10 mouse cellular contexts compared by ENCODE assay signal in the genomic region with DNA sequence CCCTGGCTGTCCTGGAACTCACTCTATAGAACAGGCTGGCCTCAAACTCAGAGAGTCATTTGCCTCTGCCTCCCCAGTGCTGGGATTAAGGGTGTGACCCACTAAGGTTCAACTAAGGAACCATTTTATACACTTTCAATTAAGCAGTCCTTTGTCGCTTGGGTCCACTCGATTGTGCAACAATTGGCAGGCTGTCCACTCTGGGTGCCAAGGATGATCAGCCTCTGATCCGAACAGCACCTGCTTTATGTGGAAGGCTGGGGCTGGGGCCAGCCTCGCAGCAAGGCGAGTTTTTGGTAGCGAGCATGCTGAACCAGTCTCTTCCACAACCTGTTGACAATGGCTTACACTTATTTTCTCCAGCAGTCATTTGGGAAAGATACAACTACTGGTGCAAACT. TPM values are rescaled to one million over a fixed set of nuclear protein-coding genes. Genes with fewer than 3 reads are reported as not detected.
DNase-seq lines count a peak whose midpoint lies in the region; ATAC-seq lines count a peak whose summit lies in the region.
"Had no signal": no experiment of that assay in that cellular context is flagged by ENCODE, and none has a peak within 500 bp of the region (broad histone marks: within the 10 kb centered on the region; RNA-seq: fewer than 3 reads in every experiment).

No protein-coding gene starts in this region.

- H3K27me3 ChIP-seq in hindbrain, embryonic 15.5 days: no peaks in the 10 kb centered on the region
- no peaks in the 10 kb centered on the region for H3K27me3 ChIP-seq in hindbrain, embryonic 12.5 days
- H3K27me3 ChIP-seq in lung, embryonic 16.5 days (ENCODE audit: control insufficient read depth, insufficient read depth, low read depth, low read length): no peaks in the 10 kb centered on the region
- no peaks in the 10 kb centered on the region for H3K27me3 ChIP-seq in forebrain, embryonic 14.5 days (replicated peaks; ENCODE audit: control insufficient read depth, insufficient read depth, low read length)
- H3K27me3 ChIP-seq: forebrain, embryonic 15.5 days had no signal

- H3K9ac ChIP-seq in hindbrain, embryonic 15.5 days: no peak overlapping the region
- H3K9ac ChIP-seq in hindbrain, embryonic 12.5 days: no peak overlapping the region
- no peak overlapping the region for H3K9ac ChIP-seq in lung, embryonic 16.5 days (ENCODE audit: low read length)
- H3K9ac ChIP-seq in forebrain, embryonic 14.5 days (ENCODE audit: low read length): no peak overlapping the region
- H3K9ac ChIP-seq: forebrain, embryonic 15.5 days had no signal

- H3K4me1 ChIP-seq in hindbrain, embryonic 15.5 days (replicated peaks): 0 out of 2 replicates have a peak, but pooled peaks cover 8% of the 10 kb centered on the region
- peaks cover 4% of the 10 kb centered on the region; the same call in 1 of the 2 replicates for H3K4me1 ChIP-seq in hindbrain, embryonic 12.5 days
- peaks cover 54% of the 10 kb centered on the region for H3K4me1 ChIP-seq in lung, embryonic 16.5 days (replicated peaks; ENCODE audit: control insufficient read depth, insufficient read depth, low read length)
- H3K4me1 ChIP-seq in forebrain, embryonic 14.5 days (ENCODE audit: control insufficient read depth, insufficient read depth, low read length): 0 out of 2 replicates have a peak, but pooled peaks cover 2% of the 10 kb centered on the region

- H3K9me3 ChIP-seq in hindbrain, embryonic 15.5 days: no peaks in the 10 kb centered on the region
- no peaks in the 10 kb centered on the region for H3K9me3 ChIP-seq in hindbrain, embryonic 12.5 days (replicated peaks)
- H3K9me3 ChIP-seq in lung, embryonic 16.5 days (ENCODE audit: control insufficient read depth, low read length): no peaks in the 10 kb centered on the region
- H3K9me3 ChIP-seq in forebrain, embryonic 14.5 days (replicated peaks; ENCODE audit: control insufficient read depth, low read length): no peaks in the 10 kb centered on the region
- H3K9me3 ChIP-seq: forebrain, embryonic 15.5 days; G1E had no signal

- H3K36me3 ChIP-seq in hindbrain, embryonic 15.5 days: no peaks in the 10 kb centered on the region
- H3K36me3 ChIP-seq in hindbrain, embryonic 12.5 days: no peaks in the 10 kb centered on the region
- no peaks in the 10 kb centered on the region for H3K36me3 ChIP-seq in lung, embryonic 16.5 days (ENCODE audit: control insufficient read depth, insufficient read depth, low read length)
- H3K36me3 ChIP-seq in forebrain, embryonic 14.5 days (ENCODE audit: control insufficient read depth, insufficient read depth, low read length): no peaks in the 10 kb centered on the region
- H3K36me3 ChIP-seq: forebrain, embryonic 15.5 days had no signal

- 0 out of 2 replicates have a peak, but pooled peaks have one; percentile 21 for ATAC-seq in hindbrain, embryonic 15.5 days (ENCODE audit: low FRiP score, low read depth)
- no peak for ATAC-seq in hindbrain, embryonic 12.5 days (ENCODE audit: low FRiP score)
- ATAC-seq in lung, embryonic 16.5 days (ENCODE audit: low read depth): no peak
- ATAC-seq in forebrain, embryonic 14.5 days: no peak
- ATAC-seq: forebrain, embryonic 15.5 days had no signal

- 63% methylated on average over 6 of the region's 6 CpGs for WGBS in hindbrain, embryonic 15.5 days
- 84% methylated on average over 6 of the region's 6 CpGs for WGBS in hindbrain, embryonic 12.5 days
- WGBS in lung, embryonic 16.5 days: 68% methylated on average over 6 of the region's 6 CpGs
- WGBS in forebrain, embryonic 14.5 days: 39% methylated on average over 6 of the region's 6 CpGs

- no peak overlapping the region for H3K4me3 ChIP-seq in hindbrain, embryonic 15.5 days
- no peak overlapping the region for H3K4me3 ChIP-seq in hindbrain, embryonic 12.5 days
- no peak overlapping the region for H3K4me3 ChIP-seq in lung, embryonic 16.5 days (ENCODE audit: low read length)
- no peak overlapping the region for H3K4me3 ChIP-seq in forebrain, embryonic 14.5 days (ENCODE audit: low read depth, low read length)
- H3K4me3 ChIP-seq: forebrain, embryonic 15.5 days had no signal

- H3K4me2 ChIP-seq in hindbrain, embryonic 15.5 days: no peak overlapping the region
- H3K4me2 ChIP-seq in hindbrain, embryonic 12.5 days (replicated peaks): no peak overlapping the region
- H3K4me2 ChIP-seq in lung, embryonic 16.5 days (ENCODE audit: low read depth, low read length): no peak overlapping the region
- no peak overlapping the region for H3K4me2 ChIP-seq in forebrain, embryonic 14.5 days (ENCODE audit: low read length)
- H3K4me2 ChIP-seq: forebrain, embryonic 15.5 days had no signal

- H3K27ac ChIP-seq in hindbrain, embryonic 15.5 days (replicated peaks): no peak overlapping the region; the same call in 1 of the 2 replicates
- no peak overlapping the region for H3K27ac ChIP-seq in hindbrain, embryonic 12.5 days
- peak overlapping the region; percentile 12; the same call in 1 of the 2 replicates for H3K27ac ChIP-seq in lung, embryonic 16.5 days (ENCODE audit: low read length)
- H3K27ac ChIP-seq in forebrain, embryonic 14.5 days (ENCODE audit: low read depth, low read length): no peak overlapping the region
- H3K27ac ChIP-seq: forebrain, embryonic 15.5 days had no signal

- DNase-seq in adrenal gland, postnatal 10 days: peak; percentile 70
- DNase-seq in adrenal gland, adult 18-20 months (ENCODE audit: low spot score in 2 of 2): no peak
- no peak for DNase-seq in lung, postnatal 25 days (ENCODE audit: low spot score)
- peak; percentile 72 to 76 for DNase-seq in kidney, postnatal 36 days
- DNase-seq in forebrain, embryonic 14.5 days (ENCODE audit: low spot score): no peak

RNA-seq across cellular contexts. Expression of gene Pik3r1, which starts 29.2 kb away (rescaled TPM):
- total RNA-seq in adrenal gland, postnatal 10 days (2021): 10 to 100 TPM; 82.7 to 83.1 TPM
- total RNA-seq in adrenal gland, adult 18-20 months (2021): 10 to 100 TPM; 58.8 to 93.1 TPM
- polyA plus RNA-seq in hindbrain, embryonic 15.5 days (2015; fragmentation: Nextera tagmentation; extraction: Ambion mirVana): 47.5 and 50.7 TPM in 2 replicates
- 31.4 and 34.9 TPM in 2 replicates for polyA plus RNA-seq in hindbrain, embryonic 12.5 days (2016; fragmentation: Nextera tagmentation; extraction: Ambion mirVana)
- 28.5 and 31.1 TPM in 2 replicates for polyA plus RNA-seq in lung, embryonic 16.5 days (2015; fragmentation: Nextera tagmentation; extraction: Ambion mirVana)
- 26.8 and 41.6 TPM in 2 replicates for polyA plus RNA-seq in forebrain, embryonic 14.5 days (2014; fragmentation: Nextera tagmentation; extraction: Ambion mirVana)

Comparison
In these comparisons a context has a peak if more than half of its experiments do, and no peak if none do; other contexts are left out.
1. DNase-seq: peak in adrenal gland, postnatal 10 days (single experiment) and kidney, postnatal 36 days (2 of 2); none in adrenal gland, adult 18-20 months (0 of 2), lung, postnatal 25 days (single experiment) and forebrain, embryonic 14.5 days (single experiment).